Mouse (Mus musculus) C2C12 (cell line): Measurements from ENCODE around the gene Cks1b.

ENCODE experiments used
- CEBPB ChIP-seq: IDR thresholded peaks from one replicate; pipeline ENCODE4 v1.6.1; 2011; ENCODE audit warnings: low read depth, mild to moderate bottlenecking, control low read depth, moderate library complexity
- CTCF ChIP-seq: IDR thresholded peaks from one replicate; pipeline ENCODE4 v1.5.1; 2011; ENCODE audit not compliant: control insufficient read depth, insufficient read depth, insufficient read length
- MAX ChIP-seq: IDR thresholded peaks from one replicate; pipeline ENCODE4 v1.6.1; 2011; ENCODE audit warnings: mild to moderate bottlenecking, control low read depth
- MYOD1 ChIP-seq: IDR thresholded peaks from one replicate; pipeline ENCODE4 v1.6.1; 2011; ENCODE audit warnings: low read depth; ENCODE audit not compliant: control insufficient read depth, insufficient read length
- USF1 ChIP-seq: IDR thresholded peaks from one replicate; pipeline ENCODE4 v1.6.1; 2011; ENCODE audit warnings: low read depth, mild to moderate bottlenecking, control low read depth, moderate library complexity

GRCm38 (mm10) chr3:89385451-89385850 lies 32.7 kb downstream of the Cks1b start:
- TF ChIP-seq CTCF (no peak), MYOD1 (no peak), CEBPB (no peak), MAX (no peak), USF1 (no peak)
